Mouse (Mus musculus) MEL (cell line): ENCODE measurements around the gene Drc3. TPM values are rescaled to one million over a fixed set of nuclear protein-coding genes. Genes with fewer than 3 reads are reported as not detected.
A peak's percentile ranks its signal among the peaks of the same experiment; 100 is the strongest.

ENCODE experiments used
- DNase-seq: peaks from one replicate; pipeline ENCODE4 v3.0.0; 2011; ENCODE audit warnings: low read depth, low spot score
- H3K27ac ChIP-seq: 2 replicates; pipeline ENCODE4 v1.5.1; 2012; ENCODE audit warnings: low read depth, mild to moderate bottlenecking, control low read depth, low read length, moderate library complexity; ENCODE audit not compliant: control insufficient read depth
- H3K27me3 ChIP-seq, 2 experiments: fragments of 150-350 bp in 1 of 2; sonication (generic) in 1 of 2; 2 replicates each; pipeline ENCODE4 v1.6.1; 2012; ENCODE audit warnings: low read length in 2 of 2, mild to moderate bottlenecking in 2 of 2, improper control_type of control experiment in 1 of 2, moderate library complexity in 1 of 2; ENCODE audit not compliant: insufficient read depth in 2 of 2, control insufficient read depth in 1 of 2
- H3K36me3 ChIP-seq, 2 experiments: 2 replicates each; pipeline ENCODE4 v1.6.1; 2012 to 2014; ENCODE audit warnings: low read length in 2 of 2, improper control_type of control experiment in 1 of 2, inconsistent platforms in 1 of 2, mild to moderate bottlenecking in 1 of 2; ENCODE audit not compliant: insufficient read depth in 2 of 2, control insufficient read depth in 1 of 2
- H3K4me1 ChIP-seq, 2 experiments: fragments of 150-350 bp in 1 of 2; sonication (generic) in 1 of 2; 2 replicates each; pipeline ENCODE4 v1.6.1; 2012; ENCODE audit warnings: low read length in 2 of 2, improper control_type of control experiment in 1 of 2, mild to moderate bottlenecking in 1 of 2; ENCODE audit not compliant: insufficient read depth in 2 of 2, control insufficient read depth in 1 of 2
- H3K4me3 ChIP-seq, 2 experiments: fragments of 150-350 bp in 1 of 2; sonication (generic) in 1 of 2; 2 replicates each; pipeline ENCODE4 v1.5.1; 2012; ENCODE audit warnings: low read depth in 2 of 2, low read length in 2 of 2, mild to moderate bottlenecking in 2 of 2, moderate library complexity in 2 of 2, control low read depth in 1 of 2, improper control_type of control experiment in 1 of 2; ENCODE audit not compliant: control insufficient read depth in 1 of 2, insufficient read depth in 1 of 2
- H3K79me2 ChIP-seq: 2 replicates; pipeline ENCODE4 v1.6.1; 2012; ENCODE audit warnings: mild to moderate bottlenecking, low read length, moderate library complexity; ENCODE audit not compliant: control insufficient read depth, poor library complexity, insufficient read depth
- H3K9ac ChIP-seq: 2 replicates; pipeline ENCODE4 v1.6.1; 2012; ENCODE audit warnings: low read depth, mild to moderate bottlenecking, control low read depth, low read length, moderate library complexity; ENCODE audit not compliant: control insufficient read depth, poor library complexity, severe bottlenecking
- H3K9me3 ChIP-seq: fragments of 150-350 bp; sonication (generic); replicated peaks from 2 replicates; pipeline ENCODE4 v1.6.1; 2012; ENCODE audit warnings: mild to moderate bottlenecking, low read length, improper control_type of control experiment, moderate library complexity; ENCODE audit not compliant: insufficient read depth
- BHLHE40 ChIP-seq: IDR thresholded peaks from 2 replicates; pipeline ENCODE4 v1.6.1; 2012; ENCODE audit warnings: low read depth, mild to moderate bottlenecking, inconsistent platforms, low read length, improper control_type of control experiment, borderline replicate concordance
- CHD1 ChIP-seq: IDR thresholded peaks from 2 replicates; pipeline ENCODE4 v1.6.1; 2012; ENCODE audit warnings: low read depth, mild to moderate bottlenecking, inconsistent platforms, low read length, improper control_type of control experiment
- CTCF ChIP-seq, 3 experiments: IDR thresholded peaks in 2 of 3; conservative IDR thresholded peaks in 1 of 3; 2 replicates each; pipeline ENCODE4 v1.5.1; 2011 to 2012; ENCODE audit warnings: low read length in 3 of 3, low read depth in 2 of 3, mild to moderate bottlenecking in 2 of 3, improper control_type of control experiment in 1 of 3, inconsistent platforms in 1 of 3, mixed read lengths in 1 of 3, moderate library complexity in 1 of 3; ENCODE audit not compliant: control insufficient read depth in 1 of 3, insufficient read depth in 1 of 3, poor library complexity in 1 of 3, severe bottlenecking in 1 of 3
- ETS1 ChIP-seq: IDR thresholded peaks from 2 replicates; pipeline ENCODE4 v1.6.1; 2012; ENCODE audit warnings: low read depth, mild to moderate bottlenecking, inconsistent platforms, low read length, improper control_type of control experiment, moderate library complexity
- GATA1 ChIP-seq: IDR thresholded peaks from 2 replicates; pipeline ENCODE4 v1.6.1; 2011; ENCODE audit warnings: low read depth, low read length, improper control_type of control experiment
- HCFC1 ChIP-seq: IDR thresholded peaks from 2 replicates; pipeline ENCODE4 v1.6.1; 2012; ENCODE audit warnings: low read depth, mild to moderate bottlenecking, inconsistent platforms, low read length, improper control_type of control experiment, moderate library complexity
- JUND ChIP-seq: IDR thresholded peaks from 2 replicates; pipeline ENCODE4 v1.6.1; 2011; ENCODE audit warnings: low read depth, mild to moderate bottlenecking, improper control_type of control experiment, low read length
- KAT2A ChIP-seq: conservative IDR thresholded peaks from 2 replicates; pipeline ENCODE4 v1.6.1; 2012; ENCODE audit warnings: low read depth, low read length, improper control_type of control experiment, inconsistent platforms
- MAFK ChIP-seq: IDR thresholded peaks from 2 replicates; pipeline ENCODE4 v1.6.1; 2011; ENCODE audit warnings: low read depth, mild to moderate bottlenecking, low read length, improper control_type of control experiment, borderline replicate concordance
- MAZ ChIP-seq: IDR thresholded peaks from 2 replicates; pipeline ENCODE4 v1.6.1; 2012; ENCODE audit warnings: low read depth, mild to moderate bottlenecking, inconsistent platforms, low read length, improper control_type of control experiment
- MXI1 ChIP-seq: IDR thresholded peaks from 2 replicates; pipeline ENCODE4 v1.6.1; 2011; ENCODE audit warnings: mild to moderate bottlenecking, low read depth, low read length, improper control_type of control experiment
- MYC ChIP-seq: IDR thresholded peaks from 2 replicates; pipeline ENCODE4 v1.6.1; 2011; ENCODE audit warnings: low read depth, mild to moderate bottlenecking, low read length, improper control_type of control experiment, moderate library complexity
- POLR2AphosphoS2 ChIP-seq: IDR thresholded peaks from 2 replicates; pipeline ENCODE4 v1.6.1; 2011; ENCODE audit warnings: low read length, improper control_type of control experiment
- POLR2AphosphoS5 ChIP-seq: IDR thresholded peaks from 2 replicates; pipeline ENCODE4 v1.6.1; 2012; ENCODE audit warnings: low read depth, borderline replicate concordance, mild to moderate bottlenecking, inconsistent platforms, low read length, moderate library complexity, mixed read lengths
- RAD21 ChIP-seq: IDR thresholded peaks from 2 replicates; pipeline ENCODE4 v1.6.1; 2011; ENCODE audit warnings: mild to moderate bottlenecking, low read depth, low read length, improper control_type of control experiment
- RCOR1 ChIP-seq: IDR thresholded peaks from 2 replicates; pipeline ENCODE4 v1.6.1; 2012; ENCODE audit warnings: low read depth, mild to moderate bottlenecking, inconsistent platforms, low read length, improper control_type of control experiment
- SIN3A ChIP-seq: IDR thresholded peaks from 2 replicates; pipeline ENCODE4 v1.6.1; 2012; ENCODE audit warnings: low read length, improper control_type of control experiment, inconsistent platforms
- SMC3 ChIP-seq: IDR thresholded peaks from 2 replicates; pipeline ENCODE4 v1.6.1; 2011; ENCODE audit warnings: low read depth, low read length, improper control_type of control experiment
- ZC3H11A ChIP-seq: IDR thresholded peaks from 2 replicates; pipeline ENCODE4 v1.6.1; 2012; ENCODE audit warnings: low read depth, mild to moderate bottlenecking, inconsistent platforms, low read length, improper control_type of control experiment
- polyA plus RNA-seq, 2 experiments: library from polyadenylated mRNA; stranded (reverse) in 1 of 2; unstranded in 1 of 2; fragments of >175 nt in 1 of 2; fragments of >200 nt in 1 of 2; gene quantifications; 2 replicates each; pipeline versions ENCODE4 v1.2.1 to v1.2.4; 2012; ENCODE audit warnings: low replicate concordance in 2 of 2, low read depth in 1 of 2; ENCODE audit not compliant: insufficient read length in 2 of 2, insufficient read depth in 1 of 2, missing spikeins in 1 of 2
- total RNA-seq: library from RNA; depleted of rRNA; stranded (reverse); fragments of 300-350 nt; gene quantifications from 2 replicates; pipeline ENCODE4 v1.2.3, GENCODE M21; 2012

The Drc3 gene
- total and polyA plus RNA-seq, 3 experiments: 0.69 to 0.91 TPM; not detected in 1

DNA sequence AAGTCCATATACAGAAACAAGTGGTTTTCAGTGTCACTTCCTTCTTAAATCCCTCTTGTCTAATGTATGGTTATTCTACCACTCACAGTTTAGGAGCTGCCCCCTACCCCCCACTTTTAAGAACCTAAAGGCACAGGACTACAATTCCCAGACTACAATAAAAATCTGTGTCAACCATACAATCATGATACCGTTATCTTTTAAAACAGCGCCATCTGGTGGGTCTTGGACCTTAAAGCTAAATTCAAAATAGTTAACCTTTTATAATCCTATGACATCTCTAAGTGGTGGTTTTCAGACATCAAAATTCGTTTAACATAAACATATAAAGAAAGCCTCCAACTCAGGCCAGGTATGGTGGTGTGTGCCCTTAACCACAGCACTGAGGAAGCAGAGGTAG lies 59.0 kb downstream of the Drc3 start:
- peak; percentile 84 for DNase-seq
- peak; percentile 77 for TF ChIP-seq RAD21
- TF ChIP-seq MYC: 0 out of 2 replicates have a peak, but pooled peaks have one; percentile 27
- peak; percentile 94 for TF ChIP-seq RCOR1
- peak; percentile 87 for TF ChIP-seq SIN3A
- TF ChIP-seq MXI1: no peak
- no peak for TF ChIP-seq BHLHE40
- peak; percentile 72 for TF ChIP-seq ZC3H11A
- peak; percentile 90 for TF ChIP-seq HCFC1
- TF ChIP-seq POLR2AphosphoS2: no peak
- peak; percentile 77 for TF ChIP-seq SMC3
- TF ChIP-seq CTCF (IDR thresholded peaks at IDR 0.05 in 2 of 3, conservative IDR thresholded peaks at IDR 0.05 in 1 of 3; ENCODE audit: control insufficient read depth in 1 of 3, insufficient read depth in 1 of 3, low read depth in 2 of 3, low read length in 3 of 3, poor library complexity in 1 of 3, severe bottlenecking in 1 of 3): peak; percentile 42 to 89 (median 60); a peak in 5 of 6 replicates
- peak; percentile 10; the same call in 1 of the 2 replicates for TF ChIP-seq ETS1
- peak; percentile 93 for TF ChIP-seq GATA1
- Histone ChIP-seq H3K79me2 (peaks cover 26% of the 10 kb centered on the region), H3K4me1 (peaks cover 3 to 14% of the 10 kb centered on the region in 2 experiments; a peak in 3 of 4 replicates), H3K36me3 (peaks cover 1 to 12% of the 10 kb centered on the region in 2 experiments; a peak in 3 of 4 replicates), H3K9me3 (no peaks in the 10 kb centered on the region), H3K27ac (no peak overlapping the region), H3K4me3 (no peak overlapping the region), H3K27me3 (no peaks in the 10 kb centered on the region), H3K9ac (no peak overlapping the region)

DNA sequence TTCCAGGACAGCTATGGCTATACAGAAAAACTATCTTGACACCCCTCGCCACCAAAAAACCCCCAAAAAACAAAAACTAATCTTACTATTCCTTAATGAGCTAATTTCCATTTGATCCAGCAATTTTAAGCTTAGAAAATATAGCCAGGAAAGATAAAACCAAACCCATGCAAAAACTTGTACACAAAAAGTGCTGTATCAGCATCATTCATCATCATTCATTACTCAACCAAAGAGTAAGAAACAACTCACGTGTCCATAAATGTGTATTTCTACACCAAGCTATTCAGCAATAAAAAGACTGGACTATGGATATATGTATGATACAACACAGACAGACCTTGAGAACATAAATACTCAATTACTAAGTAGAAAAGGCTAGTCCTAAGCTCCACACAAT lies 59.8 kb downstream of the Drc3 start:
- Histone ChIP-seq H3K9ac (no peak overlapping the region), H3K27me3 (no peaks in the 10 kb centered on the region), H3K9me3 (no peaks in the 10 kb centered on the region), H3K4me3 (no peak overlapping the region), H3K79me2 (peaks cover 31% of the 10 kb centered on the region), H3K4me1 (peaks cover 3 to 14% of the 10 kb centered on the region in 2 experiments; a peak in 3 of 4 replicates), H3K36me3 (peaks cover 1 to 12% of the 10 kb centered on the region in 2 experiments; a peak in 3 of 4 replicates), H3K27ac (no peak overlapping the region)
- no peak for DNase-seq
- peak; percentile 94 for TF ChIP-seq MAFK
- TF ChIP-seq KAT2A: no peak
- no peak for TF ChIP-seq SMC3
- no peak for TF ChIP-seq CHD1
- TF ChIP-seq MAZ: no peak
- no peak for TF ChIP-seq POLR2AphosphoS2
- TF ChIP-seq POLR2AphosphoS5: no peak
- no peak for TF ChIP-seq GATA1
- no peak for TF ChIP-seq JUND
